Mouse (Mus musculus) C2C12 (cell line): ENCODE results near the gene Ell3. TPM values are rescaled to one million over a fixed set of nuclear protein-coding genes. Genes with fewer than 3 reads are reported as not detected.

ENCODE experiments used
- H3K27me3 ChIP-seq: one replicate; pipeline ENCODE4 v1.6.1; 2011; ENCODE audit not compliant: control insufficient read depth, insufficient read depth, insufficient read length
- H3K36me3 ChIP-seq: one replicate; pipeline ENCODE4 v1.6.1; 2011; ENCODE audit not compliant: control insufficient read depth, insufficient read depth
- H3K4me3 ChIP-seq: one replicate; pipeline ENCODE4 v1.5.1; 2011; ENCODE audit warnings: mild to moderate bottlenecking, control low read depth; ENCODE audit not compliant: poor library complexity, insufficient read depth, severe bottlenecking
- H3K79me2 ChIP-seq: one replicate; pipeline ENCODE4 v1.6.1; 2011; ENCODE audit not compliant: control insufficient read depth, insufficient read depth
- H3K79me3 ChIP-seq: one replicate; pipeline ENCODE4 v1.6.1; 2011; ENCODE audit warnings: low read depth, control low read depth
- H3ac ChIP-seq: one replicate; pipeline ENCODE3; 2011; ENCODE audit warnings: low read depth; ENCODE audit not compliant: control insufficient read depth, insufficient read length
- CEBPB ChIP-seq: IDR thresholded peaks from one replicate; pipeline ENCODE4 v1.6.1; 2011; ENCODE audit warnings: low read depth, mild to moderate bottlenecking, control low read depth, moderate library complexity
- CTCF ChIP-seq: IDR thresholded peaks from one replicate; pipeline ENCODE4 v1.5.1; 2011; ENCODE audit not compliant: control insufficient read depth, insufficient read depth, insufficient read length
- FOSL1 ChIP-seq: IDR thresholded peaks from one replicate; pipeline ENCODE4 v1.8.0; 2011; ENCODE audit warnings: mild to moderate bottlenecking, low read length; ENCODE audit not compliant: poor library complexity, insufficient read depth, severe bottlenecking
- MAX ChIP-seq: IDR thresholded peaks from one replicate; pipeline ENCODE4 v1.6.1; 2011; ENCODE audit warnings: mild to moderate bottlenecking, control low read depth
- MYOD1 ChIP-seq: IDR thresholded peaks from one replicate; pipeline ENCODE4 v1.6.1; 2011; ENCODE audit warnings: low read depth; ENCODE audit not compliant: control insufficient read depth, insufficient read length
- MYOG ChIP-seq: IDR thresholded peaks from one replicate; pipeline ENCODE4 v1.6.1; 2011; ENCODE audit not compliant: control insufficient read depth, insufficient read length; ENCODE audit errors: extremely low read depth
- USF1 ChIP-seq: IDR thresholded peaks from one replicate; pipeline ENCODE4 v1.6.1; 2011; ENCODE audit warnings: low read depth, mild to moderate bottlenecking, control low read depth, moderate library complexity
- polyA plus RNA-seq: library from polyadenylated mRNA; unstranded; fragments of >200 nt; fragmentation: generic; extraction: Trizol; gene quantifications from one replicate; pipeline ENCODE4 v1.2.1, GENCODE M21; 2012; ENCODE audit warnings: missing spikeins

Gene Ell3
- polyA plus RNA-seq, 1 experiment, result 0.16 TPM

GRCm38 (mm10) chr2:121443068-121443349, 1.1 kb downstream of the Ell3 start:
- TF ChIP-seq MYOG (no peak), CEBPB (no peak), CTCF (no peak), MYOD1 (no peak), USF1 (no peak), MAX (no peak), FOSL1 (no peak)
- H3ac ChIP-seq, result no peak overlapping the region
- H3K4me3 ChIP-seq, result no peak overlapping the region
- H3K36me3 ChIP-seq, result peaks cover 30% of the 10 kb centered on the region
- H3K79me2 ChIP-seq, result no peaks in the 10 kb centered on the region
- H3K79me3 ChIP-seq, result no peaks in the 10 kb centered on the region
- no peaks in the 10 kb centered on the region for H3K27me3 ChIP-seq

GRCm38 (mm10) chr2:121442259-121443067, 1.6 kb downstream of the Ell3 start:
- Histone ChIP-seq H3K79me2 (no peaks in the 10 kb centered on the region), H3K36me3 (peaks cover 35% of the 10 kb centered on the region), H3K4me3 (no peak overlapping the region), H3ac (no peak overlapping the region), H3K27me3 (no peaks in the 10 kb centered on the region), H3K79me3 (no peaks in the 10 kb centered on the region)
- TF ChIP-seq CTCF (no peak), MAX (no peak), MYOD1 (no peak), USF1 (no peak), CEBPB (no peak), FOSL1 (no peak), MYOG (no peak)

GRCm38 (mm10) chr2:121441800-121442199, 2.3 kb downstream of the Ell3 start:
- Histone ChIP-seq H3K79me2 (no peaks in the 10 kb centered on the region), H3ac (no peak overlapping the region), H3K4me3 (no peak overlapping the region), H3K27me3 (no peaks in the 10 kb centered on the region), H3K36me3 (peaks cover 40% of the 10 kb centered on the region), H3K79me3 (no peaks in the 10 kb centered on the region)
- TF ChIP-seq MYOG, result no peak
- no peak for TF ChIP-seq CTCF
- no peak for TF ChIP-seq MYOD1
- no peak for TF ChIP-seq FOSL1
- no peak for TF ChIP-seq MAX
- TF ChIP-seq USF1, result no peak
- no peak for TF ChIP-seq CEBPB

- Histone ChIP-seq H3ac (no peak overlapping the region), H3K36me3 (peaks cover 44% of the 10 kb centered on the region), H3K4me3 (no peak overlapping the region), H3K27me3 (no peaks in the 10 kb centered on the region), H3K79me2 (no peaks in the 10 kb centered on the region), H3K79me3 (no peaks in the 10 kb centered on the region)
- TF ChIP-seq MYOD1 (no peak), FOSL1 (no peak), MAX (no peak), CEBPB (no peak), CTCF (no peak), MYOG (no peak), USF1 (no peak)
Observed at GRCm38 (mm10) chr2:121440834-121441605, 3.1 kb downstream of the Ell3 start.

- H3K79me2 ChIP-seq, result no peaks in the 10 kb centered on the region
- H3K4me3 ChIP-seq, result no peak overlapping the region
- H3K27me3 ChIP-seq, result no peaks in the 10 kb centered on the region
- H3K36me3 ChIP-seq, result peaks cover 57% of the 10 kb centered on the region
- no peaks in the 10 kb centered on the region for H3K79me3 ChIP-seq
- TF ChIP-seq FOSL1 (no peak), CTCF (no peak), USF1 (no peak), MYOG (no peak), MYOD1 (no peak), CEBPB (no peak), MAX (no peak)
- H3ac ChIP-seq, result no peak overlapping the region
Observed at GRCm38 (mm10) chr2:121439746-121440145, 4.3 kb downstream of the Ell3 start.
